Mouse (Mus musculus) heart, adult 18-20 months (tissue): Measurements from ENCODE around the gene Zfp277. TPM values are rescaled to one million over a fixed set of nuclear protein-coding genes. Genes with fewer than 3 reads are reported as not detected.

ENCODE experiments used
- DNase-seq, 2 experiments: peaks; one replicate each; pipeline ENCODE4 v3.0.0; 2021 to 2022; ENCODE audit warnings: mixed read lengths in 1 of 2
- total RNA-seq, 2 experiments: library from RNA; stranded (reverse); gene quantifications; 2 replicates each; pipeline ENCODE4 v1.2.3; 2021

Gene Zfp277
- total RNA-seq, 2 experiments from 2014 or later, result 11.6 to 13.1 TPM

- peak; percentile 54 to 69 for DNase-seq
Measured at GRCm38 (mm10) chr12:40446450-40447381, 1.0 kb upstream of the Zfp277 start.

- DNase-seq, result peak in 1 of 2 experiments; percentile 76
Measured at GRCm38 (mm10) chr12:40445206-40445605, 496 bp downstream of the Zfp277 start.

- DNase-seq, result no peak
Measured at GRCm38 (mm10) chr12:40438049-40438448, 7.7 kb downstream of the Zfp277 start.

GRCm38 (mm10) chr12:40434101-40434500 is 11.6 kb downstream of the Zfp277 start:
- DNase-seq, result peak; percentile 27 to 40

- DNase-seq, result no peak
Measured at GRCm38 (mm10) chr12:40431075-40431474, 14.6 kb downstream of the Zfp277 start.

- DNase-seq, result no peak
Measured at GRCm38 (mm10) chr12:40429976-40430375, 15.7 kb downstream of the Zfp277 start.

- DNase-seq, result no peak
Measured at GRCm38 (mm10) chr12:40427606-40428005, 18.1 kb downstream of the Zfp277 start.

GRCm38 (mm10) chr12:40424991-40425390 is 20.7 kb downstream of the Zfp277 start:
- no peak for DNase-seq

GRCm38 (mm10) chr12:40417257-40417656 is 28.4 kb downstream of the Zfp277 start:
- DNase-seq, result peak in 1 of 2 experiments; percentile 50

GRCm38 (mm10) chr12:40415312-40415925 is 30.3 kb downstream of the Zfp277 start:
- DNase-seq, result no peak

GRCm38 (mm10) chr12:40414682-40415311 is 30.9 kb downstream of the Zfp277 start:
- no peak for DNase-seq

- no peak for DNase-seq
Measured at GRCm38 (mm10) chr12:40399812-40400211, 45.9 kb downstream of the Zfp277 start.

- no peak for DNase-seq
Measured at GRCm38 (mm10) chr12:40399386-40399785, 46.3 kb downstream of the Zfp277 start.

GRCm38 (mm10) chr12:40398916-40399315 is 46.8 kb downstream of the Zfp277 start:
- DNase-seq, result no peak

- no peak for DNase-seq
Measured at GRCm38 (mm10) chr12:40392869-40393268, 52.8 kb downstream of the Zfp277 start.

- DNase-seq, result no peak
Measured at GRCm38 (mm10) chr12:40391262-40391661, 54.4 kb downstream of the Zfp277 start.

- DNase-seq, result no peak
Measured at GRCm38 (mm10) chr12:40387786-40388185, 57.9 kb downstream of the Zfp277 start.

GRCm38 (mm10) chr12:40385301-40385700 is 60.4 kb downstream of the Zfp277 start:
- DNase-seq, result no peak

- DNase-seq, result peak in 1 of 2 experiments; percentile 7
Measured at GRCm38 (mm10) chr12:40383718-40384117, 62.0 kb downstream of the Zfp277 start.

- no peak for DNase-seq
Measured at GRCm38 (mm10) chr12:40382539-40382938, 63.2 kb downstream of the Zfp277 start.

GRCm38 (mm10) chr12:40381824-40382223 is 63.9 kb downstream of the Zfp277 start:
- DNase-seq, result peak in 1 of 2 experiments; percentile 8

GRCm38 (mm10) chr12:40381173-40381801 is 64.4 kb downstream of the Zfp277 start:
- no peak for DNase-seq
